Mouse (Mus musculus) lung, embryonic 16.5 days (tissue): ENCODE measurements at regions not wholly inside any gene's neighbourhood (a gene's known extent, or its start where the extent isn't known, plus 50 kb on each side); places are given as distances from the start of the nearest gene placed in this dataset.

Experiments used
- ATAC-seq: fragments of 200-750 bp; cut with Nextera tagmentation; 2 replicates; pipeline ENCODE4 v1.8.0; 2017; ENCODE audit warnings: low read depth, mild to moderate bottlenecking, moderate library complexity
- H3K27ac ChIP-seq: fragments of 300-500 bp; sonication (generic); 2 replicates; pipeline ENCODE4 v1.5.1; 2014; ENCODE audit warnings: mild to moderate bottlenecking, control low read depth, low read length
- H3K27me3 ChIP-seq: fragments of 300-500 bp; sonication (generic); 2 replicates; pipeline ENCODE4 v1.6.1; 2014; ENCODE audit warnings: low read depth, low read length, mixed read lengths; ENCODE audit not compliant: control insufficient read depth, insufficient read depth
- H3K36me3 ChIP-seq: fragments of 300-500 bp; sonication (generic); 2 replicates; pipeline ENCODE4 v1.6.1; 2014; ENCODE audit warnings: low read length; ENCODE audit not compliant: control insufficient read depth, insufficient read depth
- H3K4me1 ChIP-seq: fragments of 300-500 bp; sonication (generic); replicated peaks from 2 replicates; pipeline ENCODE4 v1.6.1; 2014; ENCODE audit warnings: low read length, mixed read lengths; ENCODE audit not compliant: control insufficient read depth, insufficient read depth
- H3K4me2 ChIP-seq: fragments of 300-500 bp; sonication (generic); 2 replicates; pipeline ENCODE4 v1.6.1; 2014; ENCODE audit warnings: low read depth, low read length, control low read depth
- H3K4me3 ChIP-seq: fragments of 300-500 bp; sonication (generic); 2 replicates; pipeline ENCODE4 v1.5.1; 2014; ENCODE audit warnings: mild to moderate bottlenecking, low read length, control low read depth
- H3K9ac ChIP-seq: fragments of 300-500 bp; sonication (generic); 2 replicates; pipeline ENCODE4 v1.6.1; 2014; ENCODE audit warnings: low read length, control low read depth
- H3K9me3 ChIP-seq: fragments of 300-500 bp; sonication (generic); 2 replicates; pipeline ENCODE4 v1.6.1; 2016; ENCODE audit warnings: low read length; ENCODE audit not compliant: control insufficient read depth
- WGBS: fragments of 180-500 bp; shearing (Covaris S2); extraction: QIAGEN DNeasy Blood & Tissue Kit; methylation state at CpG from one replicate; pipeline ENCODE4 v1.1.7; 2014; 5-methylcytosine and 5-hydroxymethylcytosine counted together

DNA sequence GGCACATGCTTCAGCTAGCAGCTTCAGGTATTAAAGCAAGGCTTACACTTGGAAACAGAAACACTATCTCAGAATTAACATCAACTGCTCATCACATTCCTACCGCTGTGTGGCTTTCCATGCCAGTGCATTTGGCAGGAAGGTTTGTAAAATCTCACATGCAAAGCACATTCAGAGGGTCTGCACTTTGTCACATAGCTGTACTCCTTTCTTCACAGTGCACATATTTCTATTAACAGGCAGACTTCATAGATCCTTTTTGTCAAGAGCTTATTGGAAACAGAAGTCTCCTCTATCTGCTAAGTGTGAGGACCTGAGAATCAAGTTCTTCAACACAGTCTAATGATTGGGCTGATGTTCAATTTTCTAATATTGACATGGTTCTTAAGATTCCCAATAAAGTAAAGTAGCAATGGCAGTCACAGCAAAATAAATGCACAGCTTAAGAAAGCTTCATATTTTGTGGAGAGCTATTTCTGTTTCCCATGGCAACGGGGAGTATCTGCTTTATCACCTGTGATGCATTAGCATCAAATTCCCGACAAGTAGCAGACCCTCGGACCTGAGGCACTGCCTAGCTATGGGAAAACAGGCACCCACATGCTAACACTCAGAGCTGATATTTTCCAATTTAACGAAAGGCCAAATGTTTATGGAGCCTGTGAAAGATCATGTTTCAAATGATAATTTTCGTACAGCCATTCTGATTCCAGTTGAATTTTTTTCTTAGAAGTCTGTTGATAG is 876.8 kb upstream of the Igfbp7 start:
- Histone ChIP-seq H3K9ac (no peak overlapping the region), H3K4me3 (no peak overlapping the region), H3K4me2 (no peak overlapping the region), H3K27ac (no peak overlapping the region), H3K9me3 (no peaks in the 10 kb centered on the region; the same call in 1 of the 2 replicates), H3K36me3 (no peaks in the 10 kb centered on the region), H3K27me3 (no peaks in the 10 kb centered on the region), H3K4me1 (no peaks in the 10 kb centered on the region)
- 49% methylated on average over 6 of the region's 6 CpGs for WGBS
- no peak for ATAC-seq

DNA sequence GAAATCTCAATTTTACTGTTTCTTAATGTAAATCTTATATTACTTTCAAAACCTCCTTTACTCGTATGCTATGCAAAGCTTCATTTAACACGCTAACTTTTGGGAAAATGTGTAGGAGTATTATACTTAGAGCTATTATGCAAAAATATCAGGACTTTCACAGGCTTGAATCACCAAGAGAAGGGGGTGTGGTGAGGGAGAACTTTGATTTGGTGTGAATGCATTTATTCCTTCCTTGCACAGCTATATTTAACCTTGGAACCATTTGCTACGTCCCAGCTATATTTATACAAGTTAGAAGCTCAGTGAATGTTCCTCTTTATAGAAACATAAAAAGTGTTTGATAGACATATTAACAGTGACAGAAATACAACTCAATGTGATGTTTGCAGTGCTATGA is 843.6 kb upstream of the Igfbp7 start:
- no peak overlapping the region for H3K27ac ChIP-seq
- H3K27me3 ChIP-seq = no peaks in the 10 kb centered on the region
- no peaks in the 10 kb centered on the region for H3K4me1 ChIP-seq
- 75% methylated on average over 3 of the region's 3 CpGs for WGBS
- no peaks in the 10 kb centered on the region for H3K9me3 ChIP-seq
- no peaks in the 10 kb centered on the region for H3K36me3 ChIP-seq
- no peak for ATAC-seq
- H3K4me2 ChIP-seq = no peak overlapping the region
- no peak overlapping the region for H3K9ac ChIP-seq
- H3K4me3 ChIP-seq = no peak overlapping the region

DNA sequence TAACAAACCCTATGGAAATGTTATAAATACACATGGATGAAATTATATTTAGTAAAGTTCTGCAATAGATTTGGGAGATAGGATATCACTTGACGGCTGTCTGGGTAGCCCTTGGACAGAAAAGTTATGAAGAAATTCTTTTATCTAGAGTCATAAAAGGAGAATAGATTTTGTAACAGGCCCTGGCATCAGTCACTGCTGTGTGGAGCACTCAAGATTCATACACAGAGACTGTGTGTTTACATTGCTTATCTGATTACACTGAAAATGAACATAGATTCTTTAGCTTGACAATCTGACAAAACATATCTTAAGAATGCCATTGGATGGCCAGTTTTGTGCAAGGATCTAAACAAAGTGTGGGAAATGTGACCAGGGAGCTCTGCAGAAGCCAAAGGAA is 805.9 kb upstream of the Igfbp7 start:
- WGBS = 43% methylated on average over 1 of the region's 1 CpGs
- H3K4me2 ChIP-seq = no peak overlapping the region
- H3K4me1 ChIP-seq = no peaks in the 10 kb centered on the region
- H3K27ac ChIP-seq = no peak overlapping the region
- H3K36me3 ChIP-seq = no peaks in the 10 kb centered on the region
- H3K9me3 ChIP-seq = no peaks in the 10 kb centered on the region
- peak; percentile 68 for ATAC-seq
- no peak overlapping the region for H3K4me3 ChIP-seq
- H3K27me3 ChIP-seq = no peaks in the 10 kb centered on the region
- no peak overlapping the region for H3K9ac ChIP-seq
